Mouse (Mus musculus) bone marrow macrophage, adult 2 months (primary cell): Measurements from ENCODE around the gene Pdcd10.

Source experiments
- CTCF ChIP-seq: IDR thresholded peaks from 2 replicates; pipeline ENCODE4 v1.5.1; 2012; ENCODE audit warnings: low read depth, mild to moderate bottlenecking, low read length, moderate library complexity
- POLR2A ChIP-seq: IDR thresholded peaks from 2 replicates; pipeline ENCODE4 v1.6.1; 2012; ENCODE audit warnings: mild to moderate bottlenecking, low read depth, low read length, borderline replicate concordance

DNA sequence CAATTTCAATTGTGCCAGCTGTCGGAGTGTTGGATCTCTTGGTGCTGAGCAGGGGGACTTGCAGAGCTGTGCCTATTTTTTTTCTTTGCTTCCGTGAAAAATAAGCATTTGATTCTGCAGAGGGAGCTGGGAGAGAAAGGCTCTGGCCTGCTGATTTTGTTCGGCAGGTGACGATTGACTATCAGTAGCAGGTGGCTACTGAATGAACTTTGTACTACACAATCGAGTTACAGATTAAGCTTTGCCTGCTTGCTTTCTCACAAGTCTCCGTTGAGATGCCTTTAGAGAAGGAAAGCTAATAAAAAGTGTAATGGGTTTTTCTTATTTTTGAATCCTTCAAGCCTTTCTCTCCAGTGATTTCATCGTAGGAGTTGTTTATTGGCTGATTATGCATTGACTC, 81.5 kb downstream of the Pdcd10 start:
- TF ChIP-seq CTCF: no peak
- no peak for TF ChIP-seq POLR2A
